Mouse (Mus musculus) lung, adult 2 months (tissue): ENCODE data around the gene Mpped2.

ENCODE experiments used
- CTCF ChIP-seq: fragments of 200-500 bp; IDR thresholded peaks from 2 replicates; pipeline ENCODE4 v1.5.1; 2011; ENCODE audit warnings: mild to moderate bottlenecking, low read length, control low read depth; ENCODE audit not compliant: insufficient read depth
- POLR2A ChIP-seq: fragments of 200-500 bp; IDR thresholded peaks from 2 replicates; pipeline ENCODE4 v1.6.1; 2011; ENCODE audit warnings: low read depth, mild to moderate bottlenecking, control low read depth, low read length, borderline replicate concordance; ENCODE audit errors: extremely low read depth

GRCm38 (mm10) chr2:106674319-106674718 is 18.8 kb upstream of the Mpped2 start:
- no peak for TF ChIP-seq POLR2A
- no peak for TF ChIP-seq CTCF
